Mouse (Mus musculus): ENCODE measurements around the gene Gdi1. TPM values are rescaled to one million over a fixed set of nuclear protein-coding genes. Genes with fewer than 3 reads are reported as not detected.

Gdi1 gene
- polyA plus RNA-seq (2014; fragmentation: Illumina TruSeq; extraction: RNeasy Lipid Tissue Mini Kit (QIAGEN cat#74804); ENCODE audit: insufficient read depth, low read depth, low replicate concordance), result 80.2 TPM

DNA sequence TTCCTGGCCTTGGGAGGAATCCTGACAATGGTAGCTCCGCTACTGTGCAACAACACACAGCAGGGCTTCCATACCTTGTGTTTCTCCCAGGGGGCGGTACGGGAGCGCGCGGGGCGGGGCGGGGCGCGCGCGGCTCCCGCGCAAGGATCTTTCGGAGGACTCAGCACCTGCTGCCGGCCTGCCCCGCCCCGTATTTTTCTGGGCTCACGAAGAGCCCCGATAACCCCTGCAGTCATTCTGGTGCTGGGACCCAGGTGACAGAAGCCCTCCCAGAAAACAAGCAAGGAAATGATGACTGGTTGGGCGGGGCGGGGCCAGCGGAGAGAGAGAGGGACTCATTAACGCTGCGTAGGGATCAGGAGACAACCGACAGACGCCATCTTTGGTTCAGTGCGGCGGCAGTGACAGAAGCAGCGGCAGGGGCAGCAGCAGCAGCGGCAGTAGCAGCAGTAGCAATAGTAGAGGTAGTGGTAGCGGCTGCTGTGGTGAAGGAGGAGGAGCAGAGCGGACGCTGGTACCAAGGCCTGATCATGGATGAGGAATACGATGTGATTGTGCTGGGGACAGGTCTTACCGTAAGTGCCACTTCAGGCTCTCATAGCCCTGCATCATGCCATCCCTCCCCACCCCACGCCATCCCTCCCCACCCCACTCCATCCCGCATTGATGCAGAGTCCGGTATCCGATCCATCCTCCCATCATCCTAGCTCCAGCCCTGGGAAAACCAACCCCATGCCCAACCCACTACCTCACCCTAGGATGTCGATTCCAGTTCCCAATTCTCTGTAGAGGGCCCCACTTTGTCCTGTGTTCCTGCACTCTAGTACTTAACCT, at the start of gene Gdi1:
TSS of gene Gdi1 (plus strand) at position 132 of the 834 bp plus-strand sequence.

GRCm38 (mm10) chrX:74270062-74270901, 34.5 kb upstream of the Gdi1 start, which contains the start of gene Rpl10:
Gene Rpl10, plus strand, starts transcription at chrX:74270812.

DNA sequence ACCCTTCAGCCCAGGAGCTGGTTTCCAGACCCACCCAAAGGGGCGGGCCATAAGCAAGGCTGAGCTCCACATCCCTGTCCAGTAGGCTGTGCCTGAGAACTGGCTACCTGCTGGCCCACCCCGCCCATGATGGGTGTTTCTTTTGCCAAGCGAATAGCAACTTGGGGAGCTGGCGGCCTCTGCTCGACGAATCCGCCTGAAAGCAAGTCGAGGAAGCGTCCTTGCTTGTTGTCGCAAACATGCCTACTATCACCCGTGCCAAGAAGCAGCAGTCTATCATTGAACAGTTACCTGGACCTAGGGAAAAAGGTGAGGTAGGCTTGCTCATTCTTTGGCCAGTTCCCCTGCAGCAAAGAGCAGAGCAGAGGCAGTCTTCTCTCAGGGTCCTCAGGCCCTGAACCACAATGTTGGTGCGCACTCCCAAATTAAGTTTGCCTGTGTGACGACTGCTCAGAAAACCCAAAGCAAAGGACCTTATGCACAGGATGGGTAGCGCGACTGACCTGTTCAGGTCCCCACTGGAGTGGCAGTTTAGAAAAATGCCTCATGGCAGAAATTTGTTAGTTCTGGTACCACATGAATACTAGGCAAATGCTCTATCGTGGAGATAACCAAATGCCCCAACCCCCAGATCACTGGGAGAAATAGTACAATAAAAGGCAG, 22.9 kb upstream of the Gdi1 start, which contains the start of the genes Taz and Dnase1l1:
TSS of gene Taz (plus strand) at position 181 of the 663 bp plus-strand sequence.
TSS of gene Dnase1l1 (minus strand) at position 606 of the 663 bp plus-strand sequence.

GRCm38 (mm10) chrX:74296538-74297448, 8.0 kb upstream of the Gdi1 start, which contains the start of gene Atp6ap1:
Gene Atp6ap1, plus strand, starts transcription at chrX:74297097.

DNA sequence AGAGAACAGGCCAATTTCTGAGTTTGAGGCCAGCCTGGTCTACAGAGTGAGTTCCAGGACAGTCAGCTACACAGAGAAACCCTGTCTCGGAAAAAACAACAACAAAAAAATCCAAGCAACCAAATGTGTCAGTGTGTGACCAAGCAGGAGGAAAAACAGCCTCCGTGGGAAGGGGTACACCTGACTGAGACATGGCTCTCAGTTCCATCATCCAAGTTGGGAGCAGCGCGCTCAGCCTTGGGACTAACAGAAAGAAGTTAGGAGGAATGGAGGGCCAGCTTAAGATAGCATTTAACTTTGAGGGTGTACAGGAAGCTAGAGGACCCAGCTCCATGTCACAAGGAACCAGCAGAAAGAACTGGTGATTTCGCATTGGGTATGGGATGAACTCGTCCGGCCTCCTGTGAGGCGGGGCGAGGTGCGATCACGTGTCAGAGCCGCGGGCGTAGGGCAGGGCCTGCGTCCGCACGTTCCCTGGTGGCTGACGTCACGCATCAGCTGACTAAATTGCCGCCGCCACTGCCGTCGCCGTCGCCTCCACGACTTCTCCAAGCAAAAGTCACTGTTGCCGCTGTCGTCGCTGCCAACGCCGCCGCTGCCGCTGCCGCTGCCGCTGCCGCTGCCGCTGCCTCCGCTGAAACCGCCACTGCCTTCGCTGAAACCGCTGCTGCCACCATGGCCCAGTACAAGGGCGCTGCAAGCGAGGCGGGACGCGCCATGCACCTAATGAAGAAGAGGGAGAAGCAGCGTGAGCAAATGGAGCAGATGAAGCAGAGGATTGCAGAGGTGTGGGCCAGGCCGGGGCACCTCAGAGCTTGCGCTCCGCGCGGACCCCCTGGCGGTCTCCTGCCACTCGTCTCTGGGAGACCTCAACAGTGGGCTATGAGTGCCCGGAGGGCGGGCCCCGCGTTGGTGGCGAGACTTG, 8.0 kb downstream of the Gdi1 start, which contains the start of gene Fam50a:
TSS of gene Fam50a (plus strand) at position 494 of the 925 bp plus-strand sequence.

GRCm38 (mm10) chrX:74328725-74329161, 23.9 kb downstream of the Gdi1 start, which contains the start of gene Plxna3:
Gene Plxna3, plus strand, starts transcription at chrX:74329066.

GRCm38 (mm10) chrX:74353467-74353770, 48.6 kb downstream of the Gdi1 start, which contains the start of gene Lage3:
Gene Lage3, minus strand, starts transcription at chrX:74353618.

Other genes starting within 250 kb of the Gdi1 start
- not detected for gene Opn1mw, start 177.5 kb upstream of the Gdi1 start, polyA plus RNA-seq (2014; fragmentation: Illumina TruSeq; extraction: RNeasy Lipid Tissue Mini Kit (QIAGEN cat#74804); ENCODE audit: insufficient read depth, low read depth, low replicate concordance)
- gene Mecp2, start 169.6 kb upstream of the Gdi1 start, polyA plus RNA-seq (2014; fragmentation: Illumina TruSeq; extraction: RNeasy Lipid Tissue Mini Kit (QIAGEN cat#74804); ENCODE audit: insufficient read depth, low read depth, low replicate concordance), result 9.3 TPM
- not detected for gene Tex28, start 137.2 kb upstream of the Gdi1 start, polyA plus RNA-seq (2014; fragmentation: Illumina TruSeq; extraction: RNeasy Lipid Tissue Mini Kit (QIAGEN cat#74804); ENCODE audit: insufficient read depth, low read depth, low replicate concordance)
- gene Tktl1, start 127.7 kb upstream of the Gdi1 start, polyA plus RNA-seq (2014; fragmentation: Illumina TruSeq; extraction: RNeasy Lipid Tissue Mini Kit (QIAGEN cat#74804); ENCODE audit: insufficient read depth, low read depth, low replicate concordance), result 0.09 TPM
- gene Flna, start 55.2 kb upstream of the Gdi1 start, polyA plus RNA-seq (2014; fragmentation: Illumina TruSeq; extraction: RNeasy Lipid Tissue Mini Kit (QIAGEN cat#74804); ENCODE audit: insufficient read depth, low read depth, low replicate concordance), result 210 TPM
- 61.8 TPM for gene Emd, start 50.3 kb upstream of the Gdi1 start, polyA plus RNA-seq (2014; fragmentation: Illumina TruSeq; extraction: RNeasy Lipid Tissue Mini Kit (QIAGEN cat#74804); ENCODE audit: insufficient read depth, low read depth, low replicate concordance)
- 1,975 TPM for gene Rpl10, start 34.2 kb upstream of the Gdi1 start, polyA plus RNA-seq (2014; fragmentation: Illumina TruSeq; extraction: RNeasy Lipid Tissue Mini Kit (QIAGEN cat#74804); ENCODE audit: insufficient read depth, low read depth, low replicate concordance)
- 54.8 TPM for gene Taz, start 23.1 kb upstream of the Gdi1 start, polyA plus RNA-seq (2014; fragmentation: Illumina TruSeq; extraction: RNeasy Lipid Tissue Mini Kit (QIAGEN cat#74804); ENCODE audit: insufficient read depth, low read depth, low replicate concordance)
- gene Dnase1l1, start 22.7 kb upstream of the Gdi1 start, polyA plus RNA-seq (2014; fragmentation: Illumina TruSeq; extraction: RNeasy Lipid Tissue Mini Kit (QIAGEN cat#74804); ENCODE audit: insufficient read depth, low read depth, low replicate concordance), result 29.0 TPM
- 155 TPM for gene Atp6ap1, start 7.9 kb upstream of the Gdi1 start, polyA plus RNA-seq (2014; fragmentation: Illumina TruSeq; extraction: RNeasy Lipid Tissue Mini Kit (QIAGEN cat#74804); ENCODE audit: insufficient read depth, low read depth, low replicate concordance)
- 41.4 TPM for gene Fam50a, start 8.0 kb downstream of the Gdi1 start, polyA plus RNA-seq (2014; fragmentation: Illumina TruSeq; extraction: RNeasy Lipid Tissue Mini Kit (QIAGEN cat#74804); ENCODE audit: insufficient read depth, low read depth, low replicate concordance)
- gene Plxna3, start 24.1 kb downstream of the Gdi1 start, polyA plus RNA-seq (2014; fragmentation: Illumina TruSeq; extraction: RNeasy Lipid Tissue Mini Kit (QIAGEN cat#74804); ENCODE audit: insufficient read depth, low read depth, low replicate concordance), result 1.3 TPM
- gene Lage3, start 48.6 kb downstream of the Gdi1 start, polyA plus RNA-seq (2014; fragmentation: Illumina TruSeq; extraction: RNeasy Lipid Tissue Mini Kit (QIAGEN cat#74804); ENCODE audit: insufficient read depth, low read depth, low replicate concordance), result 52.2 TPM
- 26.9 TPM for gene Ubl4a, start 68.2 kb downstream of the Gdi1 start, polyA plus RNA-seq (2014; fragmentation: Illumina TruSeq; extraction: RNeasy Lipid Tissue Mini Kit (QIAGEN cat#74804); ENCODE audit: insufficient read depth, low read depth, low replicate concordance)
- 8.8 TPM for gene Slc10a3, start 68.4 kb downstream of the Gdi1 start, polyA plus RNA-seq (2014; fragmentation: Illumina TruSeq; extraction: RNeasy Lipid Tissue Mini Kit (QIAGEN cat#74804); ENCODE audit: insufficient read depth, low read depth, low replicate concordance)
- gene Fam3a, start 88.3 kb downstream of the Gdi1 start, polyA plus RNA-seq (2014; fragmentation: Illumina TruSeq; extraction: RNeasy Lipid Tissue Mini Kit (QIAGEN cat#74804); ENCODE audit: insufficient read depth, low read depth, low replicate concordance), result 24.6 TPM
- 11.7 TPM for gene Ikbkg, start 88.3 kb downstream of the Gdi1 start, polyA plus RNA-seq (2014; fragmentation: Illumina TruSeq; extraction: RNeasy Lipid Tissue Mini Kit (QIAGEN cat#74804); ENCODE audit: insufficient read depth, low read depth, low replicate concordance)
- 20.4 TPM for gene G6pdx, start 124.2 kb downstream of the Gdi1 start, polyA plus RNA-seq (2014; fragmentation: Illumina TruSeq; extraction: RNeasy Lipid Tissue Mini Kit (QIAGEN cat#74804); ENCODE audit: insufficient read depth, low read depth, low replicate concordance)
- gene Gm6880, start 176.4 kb downstream of the Gdi1 start, polyA plus RNA-seq (2014; fragmentation: Illumina TruSeq; extraction: RNeasy Lipid Tissue Mini Kit (QIAGEN cat#74804); ENCODE audit: insufficient read depth, low read depth, low replicate concordance), result not detected

All from lung, adult 10 weeks (tissue).